Comparison of ENCODE assay signal across 19 mouse cellular contexts in genomic region chr12:27037922-27038321, GRCm38 (mm10).
"Had no signal": no experiment of that assay in that cellular context is flagged by ENCODE, and none has a peak within 500 bp of the region (broad histone marks: within the 10 kb centered on the region; RNA-seq: fewer than 3 reads in every experiment).

No protein-coding gene starts in this region.

- H3K27ac ChIP-seq: midbrain, embryonic 10.5 days; midbrain, embryonic 12.5 days; neural tube, embryonic 13.5 days; neural tube, embryonic 15.5 days had no signal

- H3K27me3 ChIP-seq: midbrain, embryonic 12.5 days; neural tube, embryonic 13.5 days; neural tube, embryonic 15.5 days had no signal

- DNase-seq: lung, adult 18-20 months; lung, embryonic 14.5 days; lung, postnatal 10 days; lung, postnatal 4 days; midbrain, embryonic 14.5 days; retina, postnatal 1 day; right cerebral cortex, adult 18-20 months; right cerebral cortex, postnatal 25 days; right cerebral cortex, postnatal 4 days; spleen, adult 18-20 months; thymus, adult 18-20 months; thymus, postnatal 14 days; thymus, postnatal 36 days had no signal

- H3K9ac ChIP-seq: lung, embryonic 14.5 days; midbrain, embryonic 12.5 days; neural tube, embryonic 13.5 days; neural tube, embryonic 15.5 days had no signal

- H3K4me2 ChIP-seq: lung, embryonic 14.5 days; midbrain, embryonic 12.5 days; neural tube, embryonic 13.5 days; neural tube, embryonic 15.5 days had no signal

- H3K9me3 ChIP-seq: midbrain, embryonic 10.5 days; midbrain, embryonic 12.5 days; neural tube, embryonic 13.5 days; neural tube, embryonic 15.5 days had no signal

- H3K4me1 ChIP-seq: midbrain, embryonic 10.5 days; midbrain, embryonic 12.5 days; neural tube, embryonic 13.5 days; neural tube, embryonic 15.5 days had no signal

- H3K4me3 ChIP-seq: midbrain, embryonic 10.5 days; midbrain, embryonic 12.5 days; myocyte; neural tube, embryonic 13.5 days; neural tube, embryonic 15.5 days had no signal

- ATAC-seq: midbrain, embryonic 16.5 days had no signal

- H3K36me3 ChIP-seq: midbrain, embryonic 10.5 days; midbrain, embryonic 12.5 days; neural tube, embryonic 13.5 days; neural tube, embryonic 15.5 days had no signal
